Mouse (Mus musculus): ENCODE measurements at regions not wholly inside any gene's neighbourhood (a gene's known extent, or its start where the extent isn't known, plus 50 kb on each side); places are given as distances from the start of the nearest gene placed in this dataset.
A peak's percentile ranks its signal among the peaks of the same experiment; 100 is the strongest.

GRCm38 (mm10) chr17:83276000-83276891 lies 61.2 kb downstream of the Pkdcc start:
- ATAC-seq (replicated peaks; ENCODE audit: low FRiP score, low TSS enrichment, low read depth) (peak; percentile 76), DNase-seq (ENCODE audit: low spot score) (peak; percentile 89)
- 3% methylated on average over 61 of the region's 64 CpGs for WGBS
- H3K9ac ChIP-seq (ENCODE audit: low read length), result peak overlapping the region; percentile 60
- H3K27ac ChIP-seq (ENCODE audit: low read depth), result peak overlapping the region; percentile 85
- no peaks in the 10 kb centered on the region for H3K36me3 ChIP-seq (ENCODE audit: control insufficient read depth, insufficient read depth, low read length)
- H3K4me3 ChIP-seq (ENCODE audit: low read depth, low read length), result peak overlapping the region; percentile 47
- no peaks in the 10 kb centered on the region for H3K27me3 ChIP-seq (replicated peaks; ENCODE audit: control insufficient read depth, insufficient read depth, low read length)
- H3K9me3 ChIP-seq (ENCODE audit: control insufficient read depth, low read length), result no peaks in the 10 kb centered on the region
- peaks cover 24% of the 10 kb centered on the region for H3K4me1 ChIP-seq (replicated peaks; ENCODE audit: control insufficient read depth, insufficient read depth, low read length)
- H3K4me2 ChIP-seq (ENCODE audit: low read length), result peak overlapping the region; percentile 91

DNA sequence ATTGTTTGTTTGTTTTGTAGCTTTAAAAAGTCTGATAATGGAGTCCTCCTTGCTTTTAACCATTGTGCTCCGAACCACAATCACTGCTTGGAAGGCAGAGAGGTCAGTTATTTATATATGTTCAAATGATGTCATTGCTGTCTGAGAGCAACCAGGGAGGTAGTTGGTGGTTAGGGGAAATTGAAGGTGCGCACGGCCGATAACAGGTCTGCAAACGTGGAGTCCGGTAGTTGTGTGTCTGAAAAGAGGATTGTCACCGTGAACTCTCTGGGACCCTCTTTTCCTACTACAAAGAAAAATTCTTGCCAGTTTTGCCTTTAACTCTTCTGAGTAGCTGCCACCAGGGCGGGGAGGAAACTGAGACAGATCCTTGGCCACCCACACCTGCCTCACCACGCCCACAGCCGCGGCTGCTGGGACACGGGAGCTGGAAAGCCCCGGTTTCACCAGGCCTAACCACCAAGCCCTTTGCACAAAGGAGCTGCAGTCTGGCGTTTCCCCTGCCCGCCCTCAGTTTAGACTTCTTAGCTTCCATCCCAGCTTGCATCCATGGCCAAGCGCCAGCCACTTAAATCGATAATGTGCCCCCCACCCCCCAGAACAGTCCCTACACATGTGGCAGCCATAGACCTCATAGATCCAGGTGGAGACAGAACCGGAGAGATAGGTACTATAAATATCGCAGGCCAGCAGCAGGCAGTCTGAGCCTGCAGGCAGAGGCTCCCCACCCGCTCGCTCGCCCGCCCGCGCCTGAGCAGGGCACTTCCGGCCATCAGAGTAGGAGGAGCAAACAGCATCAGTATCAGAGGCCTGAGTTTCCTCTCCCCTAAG lies 62.2 kb downstream of the Pkdcc start:
- Histone ChIP-seq H3K27me3 (replicated peaks; ENCODE audit: control insufficient read depth, insufficient read depth, low read length) (no peaks in the 10 kb centered on the region), H3K27ac (ENCODE audit: low read depth) (peak overlapping the region; percentile 85), H3K4me1 (replicated peaks; ENCODE audit: control insufficient read depth, insufficient read depth, low read length) (peaks cover 24% of the 10 kb centered on the region), H3K9ac (ENCODE audit: low read length) (peak overlapping the region; percentile 43), H3K4me2 (ENCODE audit: low read length) (peak overlapping the region; percentile 91), H3K9me3 (ENCODE audit: control insufficient read depth, low read length) (no peaks in the 10 kb centered on the region), H3K36me3 (ENCODE audit: control insufficient read depth, insufficient read depth, low read length) (no peaks in the 10 kb centered on the region), H3K4me3 (ENCODE audit: low read depth, low read length) (peak overlapping the region; percentile 18; the same call in 1 of the 2 replicates)
- WGBS, result 24% methylated on average over 26 of the region's 26 CpGs
- ATAC-seq (replicated peaks; ENCODE audit: low FRiP score, low TSS enrichment, low read depth) (peak; percentile 70), DNase-seq (ENCODE audit: low spot score) (peak; percentile 78)

DNA sequence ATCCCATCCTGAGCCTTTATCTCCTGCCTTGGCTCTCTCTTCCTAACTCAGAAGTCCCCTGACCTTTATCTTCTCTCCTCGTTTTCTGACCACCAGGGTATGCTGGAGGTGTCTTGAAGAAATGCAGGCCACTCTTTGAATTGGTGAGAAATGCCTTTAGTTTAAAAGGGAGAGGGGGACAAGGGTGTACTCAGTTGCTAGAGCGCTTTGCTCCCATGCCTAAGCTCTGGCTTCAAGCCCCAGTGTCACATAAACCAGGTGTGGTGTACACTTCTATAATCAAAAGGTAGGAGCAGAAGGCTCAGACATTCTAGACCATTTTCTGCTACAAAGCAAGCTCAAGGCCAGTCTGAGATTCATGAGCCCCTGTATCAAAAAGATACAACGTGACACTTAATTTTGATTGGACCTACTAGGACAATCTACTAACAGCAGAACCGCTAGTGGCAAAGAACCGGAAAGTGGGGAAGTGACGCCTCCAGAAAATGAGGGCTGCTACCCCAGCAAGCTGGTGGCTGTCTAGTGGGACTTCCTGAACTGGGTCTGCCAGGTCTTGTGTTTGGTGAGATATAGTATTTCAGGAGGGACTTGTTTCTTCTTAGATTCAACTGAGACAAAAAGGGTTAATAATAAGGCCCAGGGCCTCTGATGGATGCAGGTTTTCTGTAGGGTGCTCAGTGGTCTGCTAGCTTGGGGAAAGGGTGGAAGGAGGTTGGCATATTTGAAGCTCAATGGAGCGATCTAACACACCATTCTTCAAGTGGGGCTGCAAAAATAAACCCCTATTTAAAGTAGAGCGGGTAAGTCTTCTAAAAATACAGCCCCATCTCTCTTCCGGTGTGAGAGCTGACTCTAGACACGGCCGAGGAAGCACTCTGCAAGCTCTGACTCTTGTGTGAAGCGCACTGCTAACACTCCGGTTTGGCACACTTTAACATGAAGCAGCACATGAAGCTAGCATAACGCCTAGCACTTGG lies 63.1 kb downstream of the Pkdcc start:
- H3K4me1 ChIP-seq (replicated peaks; ENCODE audit: control insufficient read depth, insufficient read depth, low read length), result peaks cover 24% of the 10 kb centered on the region
- H3K36me3 ChIP-seq (ENCODE audit: control insufficient read depth, insufficient read depth, low read length), result no peaks in the 10 kb centered on the region
- H3K4me2 ChIP-seq (ENCODE audit: low read length), result peak overlapping the region; percentile 91
- peak overlapping the region; percentile 85 for H3K27ac ChIP-seq (ENCODE audit: low read depth)
- no peaks in the 10 kb centered on the region for H3K9me3 ChIP-seq (ENCODE audit: control insufficient read depth, low read length)
- no peak overlapping the region for H3K9ac ChIP-seq (ENCODE audit: low read length)
- WGBS, result 75% methylated on average over 14 of the region's 14 CpGs
- H3K4me3 ChIP-seq (ENCODE audit: low read depth, low read length), result peak overlapping the region; percentile 18; the same call in 1 of the 2 replicates
- DNase-seq (ENCODE audit: low spot score) (no peak), ATAC-seq (replicated peaks; ENCODE audit: low FRiP score, low TSS enrichment, low read depth) (no peak)
- H3K27me3 ChIP-seq (replicated peaks; ENCODE audit: control insufficient read depth, insufficient read depth, low read length), result no peaks in the 10 kb centered on the region

DNA sequence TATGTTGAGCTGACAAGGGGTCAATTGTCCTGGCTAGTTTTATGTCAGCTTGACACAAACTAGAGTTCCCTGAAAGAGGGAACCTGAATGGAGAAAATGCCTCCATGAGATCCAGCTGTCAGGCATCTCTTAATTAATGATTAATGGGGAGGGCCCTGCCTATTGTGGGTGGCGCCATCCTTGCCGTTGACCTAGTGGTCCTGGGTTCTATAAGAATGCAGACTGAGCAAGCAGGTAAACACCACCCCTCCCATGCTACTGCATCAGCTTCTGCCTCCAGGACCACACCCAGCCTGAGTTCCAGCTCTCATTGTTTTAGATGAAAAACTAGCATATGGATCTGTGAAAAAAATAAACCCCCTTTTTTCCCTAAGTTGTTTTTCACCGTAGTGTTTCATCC lies 67.4 kb upstream of the Eml4 start:
- H3K27ac ChIP-seq (ENCODE audit: low read depth), result no peak overlapping the region
- ATAC-seq (replicated peaks; ENCODE audit: low FRiP score, low TSS enrichment, low read depth), result no peak
- peaks cover 7% of the 10 kb centered on the region for H3K4me1 ChIP-seq (replicated peaks; ENCODE audit: control insufficient read depth, insufficient read depth, low read length)
- no peak overlapping the region for H3K9ac ChIP-seq (ENCODE audit: low read length)
- H3K4me3 ChIP-seq (ENCODE audit: low read depth, low read length), result no peak overlapping the region
- no peaks in the 10 kb centered on the region for H3K27me3 ChIP-seq (replicated peaks; ENCODE audit: control insufficient read depth, insufficient read depth, low read length)
- H3K36me3 ChIP-seq (ENCODE audit: control insufficient read depth, insufficient read depth, low read length), result no peaks in the 10 kb centered on the region
- no peaks in the 10 kb centered on the region for H3K9me3 ChIP-seq (ENCODE audit: control insufficient read depth, low read length)
- WGBS, result 64% methylated on average over 3 of the region's 3 CpGs
- no peak for DNase-seq (ENCODE audit: low spot score)
- no peak overlapping the region for H3K4me2 ChIP-seq (ENCODE audit: low read length)

GRCm38 (mm10) chr17:83287381-83288142 lies 63.2 kb upstream of the Eml4 start:
- no peak overlapping the region for H3K4me2 ChIP-seq (ENCODE audit: low read length)
- no peaks in the 10 kb centered on the region for H3K36me3 ChIP-seq (ENCODE audit: control insufficient read depth, insufficient read depth, low read length)
- WGBS, result 49% methylated on average over 6 of the region's 6 CpGs
- H3K27me3 ChIP-seq (replicated peaks; ENCODE audit: control insufficient read depth, insufficient read depth, low read length), result no peaks in the 10 kb centered on the region
- H3K9me3 ChIP-seq (ENCODE audit: control insufficient read depth, low read length), result no peaks in the 10 kb centered on the region
- H3K4me1 ChIP-seq (replicated peaks; ENCODE audit: control insufficient read depth, insufficient read depth, low read length), result peaks cover 7% of the 10 kb centered on the region
- no peak for ATAC-seq (replicated peaks; ENCODE audit: low FRiP score, low TSS enrichment, low read depth)
- H3K27ac ChIP-seq (ENCODE audit: low read depth), result no peak overlapping the region
- no peak for DNase-seq (ENCODE audit: low spot score)
- H3K4me3 ChIP-seq (ENCODE audit: low read depth, low read length), result no peak overlapping the region
- no peak overlapping the region for H3K9ac ChIP-seq (ENCODE audit: low read length)

DNA sequence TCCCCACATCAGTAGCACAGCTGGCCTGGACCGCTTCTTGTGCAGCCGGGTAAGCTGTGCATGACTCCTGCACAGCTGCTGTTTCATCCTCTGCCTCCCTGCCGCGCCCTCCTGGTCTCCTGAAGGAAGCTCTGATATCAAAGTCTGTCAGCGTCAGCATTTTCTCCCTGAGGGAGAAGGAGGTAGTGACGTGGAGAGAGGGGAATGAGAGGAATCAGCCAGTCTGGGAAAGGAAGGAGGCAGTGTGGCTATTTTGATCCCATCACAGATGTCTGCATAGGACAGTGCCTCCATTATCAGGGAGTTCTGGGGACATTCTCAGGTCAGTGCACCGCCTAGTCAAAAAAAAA lies 62.6 kb upstream of the Eml4 start:
- no peak for DNase-seq (ENCODE audit: low spot score)

GRCm38 (mm10) chr17:83295526-83296238 lies 55.0 kb upstream of the Eml4 start:
- H3K9ac ChIP-seq (ENCODE audit: low read length), result no peak overlapping the region
- no peaks in the 10 kb centered on the region for H3K36me3 ChIP-seq (ENCODE audit: control insufficient read depth, insufficient read depth, low read length)
- no peak overlapping the region for H3K4me3 ChIP-seq (ENCODE audit: low read depth, low read length)
- H3K4me1 ChIP-seq (replicated peaks; ENCODE audit: control insufficient read depth, insufficient read depth, low read length), result 0 out of 2 replicates have a peak, but pooled peaks cover 3% of the 10 kb centered on the region
- H3K27ac ChIP-seq (ENCODE audit: low read depth), result no peak overlapping the region
- ATAC-seq (replicated peaks; ENCODE audit: low FRiP score, low TSS enrichment, low read depth) (no peak), DNase-seq (ENCODE audit: low spot score) (no peak)
- H3K9me3 ChIP-seq (ENCODE audit: control insufficient read depth, low read length), result no peaks in the 10 kb centered on the region
- no peak overlapping the region for H3K4me2 ChIP-seq (ENCODE audit: low read length)
- no peaks in the 10 kb centered on the region for H3K27me3 ChIP-seq (replicated peaks; ENCODE audit: control insufficient read depth, insufficient read depth, low read length)
- 58% methylated on average over 13 of the region's 13 CpGs for WGBS

More for the DNA sequence above, 62.6 kb upstream of the Eml4 start:
- H3K27ac ChIP-seq (ENCODE audit: low read depth), result no peak overlapping the region
- no peak overlapping the region for H3K9ac ChIP-seq (ENCODE audit: low read length)
- H3K36me3 ChIP-seq (ENCODE audit: control insufficient read depth, insufficient read depth, low read length), result no peaks in the 10 kb centered on the region
- no peak overlapping the region for H3K4me2 ChIP-seq (ENCODE audit: low read length)
- H3K27me3 ChIP-seq (replicated peaks; ENCODE audit: control insufficient read depth, insufficient read depth, low read length), result no peaks in the 10 kb centered on the region
- WGBS, result 20% methylated on average over 7 of the region's 7 CpGs
- ATAC-seq (replicated peaks; ENCODE audit: low FRiP score, low TSS enrichment, low read depth), result peak; percentile 58
- H3K9me3 ChIP-seq (ENCODE audit: control insufficient read depth, low read length), result no peaks in the 10 kb centered on the region
- H3K4me1 ChIP-seq (replicated peaks; ENCODE audit: control insufficient read depth, insufficient read depth, low read length), result peaks cover 7% of the 10 kb centered on the region
- H3K4me3 ChIP-seq (ENCODE audit: low read depth, low read length), result no peak overlapping the region

Measured in intestine, embryonic 14.5 days (tissue).